Mouse (Mus musculus): ENCODE data around the gene Epo.
A peak's percentile ranks its signal among the peaks of the same experiment; 100 is the strongest.

Gene Epo

DNA sequence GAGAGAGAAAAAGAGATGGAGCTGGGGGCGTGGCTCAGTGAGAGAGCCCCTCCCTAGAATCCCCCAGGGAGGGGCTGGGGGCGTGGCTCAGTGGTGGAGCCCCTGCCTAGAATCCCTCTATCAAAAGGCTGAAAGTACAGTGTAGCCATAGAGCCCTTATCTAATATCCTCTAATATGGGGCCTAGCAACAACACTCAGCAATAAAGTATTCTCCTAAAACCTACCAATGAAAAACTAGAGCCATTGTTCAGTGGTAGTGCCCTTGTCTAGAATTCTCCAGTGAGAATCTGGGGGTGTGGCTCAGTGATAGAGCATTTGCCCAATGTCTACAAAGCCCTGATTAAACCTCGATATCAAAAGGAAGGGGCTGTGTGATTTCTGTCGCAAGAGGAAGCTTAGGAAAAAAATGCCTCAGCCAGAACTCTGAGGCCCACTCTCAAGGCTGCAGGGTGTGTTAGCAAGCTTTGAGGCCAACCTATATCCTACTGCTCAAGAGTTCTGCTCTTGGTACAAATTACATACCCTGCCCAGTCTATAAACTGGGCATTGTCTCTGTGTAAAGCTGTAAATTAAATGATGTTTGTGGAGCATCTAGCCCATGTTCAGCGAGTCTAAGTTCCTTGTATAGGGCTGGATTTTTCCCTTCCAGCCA is 60.7 kb downstream of the Epo start:
- DNase-seq: no peak

- no peak for DNase-seq
These were observed 66.1 kb downstream of the Epo start for GRCm38 (mm10) chr5:137466946-137467345.

- no peak for DNase-seq
These were observed 68.0 kb downstream of the Epo start for GRCm38 (mm10) chr5:137465049-137465448.

DNA sequence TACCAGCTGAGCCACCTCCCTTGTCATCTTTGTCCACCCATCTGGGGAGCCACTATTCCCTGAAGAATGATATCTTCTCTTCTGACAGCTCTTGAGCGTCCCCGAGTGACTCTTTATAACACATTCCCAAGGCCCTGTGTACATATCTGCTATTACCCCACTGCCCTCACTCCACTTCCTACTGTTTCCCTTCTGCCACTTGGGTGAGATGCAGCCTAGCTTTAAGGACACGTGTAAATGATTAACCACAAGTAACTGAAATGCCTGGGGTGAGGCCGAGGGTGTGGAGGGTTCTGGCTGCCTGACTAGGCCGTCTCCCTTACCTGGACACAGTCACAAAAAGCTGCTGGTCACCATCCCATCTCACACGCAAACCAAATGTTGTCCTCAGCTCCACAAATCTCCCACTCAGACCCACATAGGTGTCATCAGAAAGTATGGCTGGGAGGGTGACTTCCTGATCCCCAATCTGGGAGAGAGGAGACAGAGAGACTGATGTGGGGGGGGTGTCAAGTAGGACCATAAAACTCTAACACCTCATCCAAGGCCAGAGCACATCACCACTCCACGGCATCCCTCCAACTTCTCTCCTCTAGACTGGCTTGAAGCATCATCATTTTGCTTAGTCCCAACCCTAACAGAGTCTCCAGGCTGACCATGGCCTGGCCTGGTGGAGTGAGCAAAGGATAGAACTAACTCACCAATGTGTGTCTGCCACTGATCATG is 77.0 kb downstream of the Epo start:
- peak; percentile 61 to 77 for DNase-seq

DNA sequence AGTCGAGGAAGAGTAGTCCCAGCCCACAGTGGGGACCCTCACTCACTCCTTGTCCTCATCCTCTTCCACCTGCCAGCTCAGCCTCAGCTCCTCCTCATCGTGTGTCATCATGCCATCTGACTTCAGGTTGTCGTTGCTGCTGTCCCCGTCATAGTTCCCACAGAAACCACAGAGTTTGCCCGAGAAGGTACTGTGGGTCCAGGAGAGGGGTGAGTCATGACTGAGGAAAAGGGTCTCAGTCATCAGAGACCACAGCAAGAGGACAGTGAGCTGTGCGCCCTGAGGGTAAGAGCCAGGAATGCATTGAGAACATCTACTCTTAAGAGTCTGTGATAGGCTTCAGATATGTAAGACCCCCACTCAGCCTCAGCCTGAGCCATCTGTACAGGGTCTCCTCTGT is 77.8 kb downstream of the Epo start:
- DNase-seq: peak in 1 of 2 experiments; percentile 15

DNA sequence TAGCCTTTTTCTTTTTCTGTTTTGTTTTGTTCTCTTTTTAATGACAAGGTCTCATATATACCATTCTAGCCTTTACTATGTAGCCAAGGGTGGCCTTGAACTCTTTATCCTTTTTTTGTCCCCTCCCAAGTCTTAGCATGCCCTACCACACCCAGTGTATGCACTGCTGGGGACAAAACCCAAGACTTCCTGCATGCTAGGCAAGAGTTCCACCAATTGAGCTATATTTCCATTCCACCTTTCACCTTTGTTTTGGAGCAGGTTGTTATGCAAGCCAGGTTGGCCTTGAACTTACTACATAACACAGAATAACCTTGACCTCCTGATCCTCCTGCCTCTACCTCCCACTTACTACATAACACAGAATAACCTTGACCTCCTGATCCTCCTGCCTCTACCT is 87.5 kb downstream of the Epo start:
- no peak for DNase-seq

DNA sequence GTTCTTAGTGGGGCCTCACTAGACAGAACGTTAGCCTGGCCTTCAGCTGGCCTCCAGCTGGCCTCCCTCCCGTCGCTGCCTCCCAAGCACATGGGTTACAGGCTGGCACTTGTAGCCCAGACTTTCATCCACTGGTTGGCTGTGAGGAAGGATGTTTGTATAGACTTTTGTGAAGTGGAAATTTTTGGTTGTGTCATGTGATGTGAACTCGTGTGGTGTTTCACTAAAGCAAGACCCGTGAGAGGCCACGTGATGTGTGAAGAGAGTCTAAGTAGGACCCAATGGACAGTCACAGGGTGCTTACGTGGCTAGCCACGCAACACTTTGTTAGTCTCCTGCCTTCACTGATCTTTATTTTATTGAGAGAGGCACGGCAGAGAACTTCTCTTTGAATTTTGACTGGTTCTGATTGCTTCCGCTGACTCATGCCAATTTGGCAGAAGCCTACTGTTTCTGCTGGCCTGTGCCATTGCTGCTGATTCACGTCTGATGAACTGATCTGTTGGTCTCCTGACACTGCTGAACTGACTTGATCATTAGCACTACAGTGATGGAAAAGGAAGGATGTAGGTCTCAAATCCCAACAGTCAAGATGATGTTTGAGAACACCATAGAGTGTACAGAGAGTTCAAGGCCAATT is 92.7 kb downstream of the Epo start:
- peak; percentile 78 to 82 for DNase-seq

- no peak for DNase-seq
These were observed 99.2 kb downstream of the Epo start for GRCm38 (mm10) chr5:137433889-137434288.

Measured in lung, adult 18-20 months (tissue).